Mouse (Mus musculus) embryonic facial prominence, embryonic 15.5 days (tissue): ENCODE measurements at regions not wholly inside any gene's neighbourhood (a gene's known extent, or its start where the extent isn't known, plus 50 kb on each side); places are given as distances from the start of the nearest gene placed in this dataset.
"Not testable (repeated sequence)": the region's sequence is repeated elsewhere in the genome, so short reads cannot be mapped to it uniquely, and the experiment has no call there.

Source experiments
- ATAC-seq: fragments of 200-750 bp; cut with Nextera tagmentation; 2 replicates; pipeline ENCODE4 v1.8.0; 2017; ENCODE audit warnings: low read depth, moderate TSS enrichment; ENCODE audit not compliant: insufficient number of reproducible peaks, low FRiP score, low TSS enrichment
- H3K27ac ChIP-seq: fragments of 300-500 bp; sonication (generic); replicated peaks from 2 replicates; pipeline ENCODE4 v1.5.1; 2015; ENCODE audit warnings: mild to moderate bottlenecking, inconsistent platforms
- H3K27me3 ChIP-seq: fragments of 300-500 bp; sonication (generic); 2 replicates; pipeline ENCODE4 v1.6.1; 2015; ENCODE audit warnings: inconsistent platforms
- H3K36me3 ChIP-seq: fragments of 300-500 bp; sonication (generic); 2 replicates; pipeline ENCODE4 v1.6.1; 2015; ENCODE audit warnings: mild to moderate bottlenecking, inconsistent platforms
- H3K4me1 ChIP-seq: fragments of 300-500 bp; sonication (generic); 2 replicates; pipeline ENCODE4 v1.6.1; 2015; ENCODE audit warnings: inconsistent platforms
- H3K4me2 ChIP-seq: fragments of 300-500 bp; sonication (generic); replicated peaks from 2 replicates; pipeline ENCODE4 v1.6.1; 2015; ENCODE audit warnings: mild to moderate bottlenecking, inconsistent platforms
- H3K4me3 ChIP-seq: fragments of 300-500 bp; sonication (generic); replicated peaks from 2 replicates; pipeline ENCODE4 v1.5.1; 2015; ENCODE audit warnings: mild to moderate bottlenecking, inconsistent platforms
- H3K9ac ChIP-seq: fragments of 300-500 bp; sonication (generic); 2 replicates; pipeline ENCODE4 v1.6.1; 2015; ENCODE audit warnings: inconsistent platforms
- H3K9me3 ChIP-seq: fragments of 300-500 bp; sonication (generic); replicated peaks from 2 replicates; pipeline ENCODE4 v1.6.1; 2016; ENCODE audit warnings: inconsistent platforms
- WGBS: fragments of 180-500 bp; shearing (Covaris S2); methylation state at CpG from one replicate; pipeline ENCODE4 v1.1.7; 2015; 5-methylcytosine and 5-hydroxymethylcytosine counted together

DNA sequence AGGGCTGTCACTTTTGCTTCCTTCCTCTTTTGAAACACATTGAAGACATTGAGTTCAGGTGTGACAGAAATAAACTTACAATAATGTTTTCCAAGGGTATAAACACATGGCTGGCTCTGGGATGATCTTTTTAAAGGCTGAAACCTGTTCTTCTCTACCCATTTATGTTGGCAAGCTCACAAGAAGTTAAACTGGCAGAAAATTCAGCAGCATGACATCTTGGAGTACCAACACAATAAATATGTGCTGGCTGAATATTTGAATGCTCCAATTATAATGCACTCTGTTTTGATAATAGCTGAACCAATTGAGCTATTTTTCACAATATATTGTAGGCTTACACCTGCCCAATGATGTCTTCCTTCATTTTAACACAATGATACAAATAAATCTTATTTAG lies 168.1 kb upstream of the Fbxl7 start:
- H3K27me3 ChIP-seq, result no peaks in the 10 kb centered on the region
- ATAC-seq, result no peak
- no peak overlapping the region for H3K9ac ChIP-seq
- H3K9me3 ChIP-seq, result no peaks in the 10 kb centered on the region
- no peaks in the 10 kb centered on the region for H3K36me3 ChIP-seq
- no peaks in the 10 kb centered on the region for H3K4me1 ChIP-seq
- no peak overlapping the region for H3K4me3 ChIP-seq
- no peak overlapping the region for H3K27ac ChIP-seq
- H3K4me2 ChIP-seq, result no peak overlapping the region

- Histone ChIP-seq H3K9me3 (no peaks in the 10 kb centered on the region), H3K9ac (no peak overlapping the region), H3K27ac (no peak overlapping the region), H3K27me3 (no peaks in the 10 kb centered on the region), H3K4me3 (no peak overlapping the region), H3K4me1 (no peaks in the 10 kb centered on the region), H3K36me3 (no peaks in the 10 kb centered on the region), H3K4me2 (no peak overlapping the region)
- 75% methylated on average over 4 of the region's 4 CpGs for WGBS
- ATAC-seq, result no peak
Measured at GRCm38 (mm10) chr15:27063971-27064370, 168.6 kb upstream of the Fbxl7 start.

- H3K4me1 ChIP-seq, result no peaks in the 10 kb centered on the region
- H3K36me3 ChIP-seq, result no peaks in the 10 kb centered on the region
- H3K4me3 ChIP-seq, result no peak overlapping the region
- no peak overlapping the region for H3K9ac ChIP-seq
- WGBS, result 29% methylated on average over 1 of the region's 1 CpGs
- H3K9me3 ChIP-seq, result no peaks in the 10 kb centered on the region
- no peak overlapping the region for H3K4me2 ChIP-seq
- no peaks in the 10 kb centered on the region for H3K27me3 ChIP-seq
- ATAC-seq, result no peak
- no peak overlapping the region for H3K27ac ChIP-seq
Measured at GRCm38 (mm10) chr15:27067691-27068090, 172.3 kb upstream of the Fbxl7 start.

DNA sequence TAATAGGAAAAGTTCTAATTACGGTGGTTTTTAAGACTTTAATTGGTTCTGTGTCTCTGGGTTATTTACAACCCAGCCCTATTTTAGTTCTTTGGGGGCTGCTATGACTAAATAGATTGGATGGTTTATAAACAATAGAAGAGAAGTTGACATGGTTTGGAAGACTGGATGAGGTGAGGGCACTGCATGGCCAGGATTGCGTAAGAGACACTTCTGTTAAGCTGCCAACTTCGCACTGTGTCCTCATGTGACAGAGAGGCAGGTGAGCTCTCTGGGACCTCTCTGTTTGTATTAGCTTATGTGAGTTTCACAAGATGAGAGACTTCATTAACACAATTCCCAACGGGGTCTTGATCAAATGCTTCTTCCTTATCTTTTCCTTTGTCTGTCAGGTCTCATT lies 182.5 kb upstream of the Fbxl7 start:
- Histone ChIP-seq H3K4me1 (peaks cover 6% of the 10 kb centered on the region), H3K4me3 (no peak overlapping the region), H3K36me3 (no peaks in the 10 kb centered on the region), H3K9me3 (no peaks in the 10 kb centered on the region), H3K9ac (no peak overlapping the region), H3K27me3 (no peaks in the 10 kb centered on the region), H3K4me2 (no peak overlapping the region), H3K27ac (no peak overlapping the region)
- 89% methylated on average over 4 of the region's 4 CpGs for WGBS
- no peak for ATAC-seq

- Histone ChIP-seq H3K36me3 (no peaks in the 10 kb centered on the region), H3K27ac (no peak overlapping the region), H3K9me3 (no peaks in the 10 kb centered on the region), H3K9ac (no peak overlapping the region), H3K27me3 (no peaks in the 10 kb centered on the region), H3K4me1 (no peaks in the 10 kb centered on the region), H3K4me3 (no peak overlapping the region), H3K4me2 (no peak overlapping the region)
- 54% methylated on average over 5 of the region's 5 CpGs for WGBS
- no peak for ATAC-seq
Measured at GRCm38 (mm10) chr15:27082826-27083225, 187.4 kb upstream of the Fbxl7 start.

GRCm38 (mm10) chr15:27083596-27083995 lies 188.2 kb upstream of the Fbxl7 start:
- Histone ChIP-seq H3K27ac (no peak overlapping the region), H3K4me1 (peaks cover 1% of the 10 kb centered on the region), H3K27me3 (no peaks in the 10 kb centered on the region), H3K4me3 (no peak overlapping the region), H3K4me2 (no peak overlapping the region), H3K36me3 (no peaks in the 10 kb centered on the region), H3K9ac (no peak overlapping the region), H3K9me3 (no peaks in the 10 kb centered on the region)
- 67% methylated on average over 6 of the region's 6 CpGs for WGBS
- no peak for ATAC-seq

DNA sequence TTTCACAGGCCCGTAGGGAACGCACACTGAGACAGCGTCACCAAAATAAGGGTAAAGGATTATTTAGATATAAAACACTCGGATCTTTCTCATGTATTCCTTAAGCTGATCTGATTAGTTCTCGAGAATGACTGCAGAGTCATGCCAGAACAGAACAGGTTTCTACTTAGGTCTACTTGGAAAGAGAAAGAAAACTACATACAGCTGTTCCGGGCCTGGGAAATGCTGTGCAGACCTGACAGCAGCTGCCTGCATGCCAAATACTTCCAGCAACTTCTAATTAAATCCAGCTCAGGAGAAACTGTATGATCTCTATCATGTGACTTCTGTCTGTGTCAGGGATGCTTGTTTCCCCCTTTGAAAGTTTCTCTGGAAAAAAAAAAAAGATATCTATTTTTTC lies 193.8 kb upstream of the Fbxl7 start:
- Histone ChIP-seq H3K4me3 (no peak overlapping the region), H3K4me2 (no peak overlapping the region), H3K36me3 (no peaks in the 10 kb centered on the region), H3K27ac (peak overlapping the region; percentile 48), H3K27me3 (no peaks in the 10 kb centered on the region), H3K9me3 (no peaks in the 10 kb centered on the region), H3K4me1 (peaks cover 18% of the 10 kb centered on the region), H3K9ac (no peak overlapping the region)
- peak; percentile 65; the same call in 1 of the 2 replicates for ATAC-seq
- WGBS, result 24% methylated on average over 6 of the region's 6 CpGs

DNA sequence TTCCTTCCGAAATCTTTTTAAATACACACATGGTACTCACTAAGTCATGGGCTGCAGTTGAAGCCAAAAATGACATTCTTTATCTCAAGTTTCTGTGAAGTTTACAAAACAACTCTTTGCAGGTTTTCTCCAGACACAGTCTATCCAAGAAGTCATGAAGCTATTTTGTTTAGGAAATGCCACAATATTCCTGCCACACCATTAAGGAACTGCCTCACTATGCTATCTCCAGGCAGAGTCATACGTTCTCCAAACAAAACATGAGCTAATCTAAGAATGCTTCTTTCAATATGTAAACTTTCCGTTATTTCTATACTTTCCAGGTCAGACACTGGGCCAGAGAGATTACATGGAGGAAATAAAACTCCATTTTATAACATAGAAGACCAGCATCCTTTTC lies 198.7 kb upstream of the Fbxl7 start:
- Histone ChIP-seq H3K36me3 (no peaks in the 10 kb centered on the region), H3K9me3 (no peaks in the 10 kb centered on the region), H3K4me3 (no peak overlapping the region), H3K4me1 (peaks cover 20% of the 10 kb centered on the region), H3K9ac (no peak overlapping the region), H3K4me2 (no peak overlapping the region), H3K27ac (no peak overlapping the region), H3K27me3 (no peaks in the 10 kb centered on the region)
- no peak for ATAC-seq
- 55% methylated on average over 3 of the region's 3 CpGs for WGBS

DNA sequence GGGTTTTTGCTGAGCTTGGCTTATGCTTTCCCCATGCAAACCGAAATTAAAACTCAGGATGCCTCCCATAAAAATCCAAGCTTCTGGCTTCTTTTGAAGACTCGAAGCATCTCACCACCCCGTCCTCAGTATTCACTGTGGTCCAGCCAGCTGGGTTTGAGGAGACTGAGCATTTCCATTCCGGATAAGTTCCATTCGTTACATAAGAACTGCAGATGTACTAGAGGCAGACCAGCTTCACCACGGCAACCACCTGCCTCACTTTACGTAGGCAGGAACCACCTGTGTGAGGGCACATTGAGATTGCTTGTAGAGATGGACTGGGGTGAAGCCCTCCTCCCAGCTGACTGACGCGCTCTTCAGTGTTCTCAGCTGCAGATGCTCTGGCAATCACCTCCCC lies 199.9 kb upstream of the Fbxl7 start:
- WGBS, result 74% methylated on average over 9 of the region's 9 CpGs
- Histone ChIP-seq H3K4me2 (no peak overlapping the region), H3K4me3 (no peak overlapping the region), H3K36me3 (no peaks in the 10 kb centered on the region), H3K9me3 (no peaks in the 10 kb centered on the region), H3K27ac (no peak overlapping the region), H3K9ac (no peak overlapping the region), H3K4me1 (peaks cover 10% of the 10 kb centered on the region; the same call in 1 of the 2 replicates), H3K27me3 (no peaks in the 10 kb centered on the region)
- ATAC-seq, result no peak

DNA sequence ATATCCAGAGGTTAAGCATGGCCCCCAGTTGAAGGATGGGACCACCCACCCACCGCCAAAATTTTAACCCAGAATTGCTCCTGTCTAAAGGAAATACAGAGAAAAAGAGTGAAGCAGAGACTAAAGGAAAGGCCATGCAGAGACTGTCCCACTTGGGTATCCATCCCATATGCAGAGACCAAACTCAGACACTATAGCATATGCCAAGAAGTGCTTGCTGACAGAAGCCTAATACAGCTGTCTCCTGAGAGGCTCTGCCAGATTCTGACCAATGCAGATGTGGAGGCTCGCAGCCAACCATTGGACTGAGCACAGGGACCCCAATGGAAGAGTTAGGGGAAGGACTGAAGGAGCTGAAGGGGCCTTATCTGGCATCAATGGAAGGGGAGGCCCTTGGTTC lies 206.2 kb upstream of the Fbxl7 start:
- not testable (repeated sequence) for H3K4me1 ChIP-seq, H3K9me3 ChIP-seq, H3K4me2 ChIP-seq, ATAC-seq, H3K27me3 ChIP-seq, H3K27ac ChIP-seq, H3K36me3 ChIP-seq, H3K9ac ChIP-seq, H3K4me3 ChIP-seq
- 74% methylated on average over 2 of the region's 2 CpGs for WGBS

DNA sequence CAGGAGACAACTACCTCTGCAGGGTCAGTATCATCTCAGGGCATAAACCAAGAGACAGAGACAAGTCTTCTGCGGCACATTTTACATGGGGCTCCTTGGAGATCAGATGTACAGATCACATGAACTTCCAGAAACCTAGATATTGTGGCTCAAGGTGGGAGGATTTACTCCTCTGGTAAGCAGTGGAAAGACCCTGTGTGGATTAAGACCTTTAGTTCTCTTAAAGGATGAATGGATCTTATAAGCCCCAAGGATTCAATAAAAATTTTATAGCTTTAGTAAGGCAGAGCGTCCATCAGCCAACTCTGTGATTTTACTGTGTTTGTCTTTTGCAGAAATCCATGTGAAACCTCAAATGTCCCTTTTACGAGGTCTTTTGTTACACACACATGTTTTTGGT lies 213.8 kb upstream of the Fbxl7 start:
- 45% methylated on average over 3 of the region's 3 CpGs for WGBS
- Histone ChIP-seq H3K36me3 (no peaks in the 10 kb centered on the region), H3K4me2 (no peak overlapping the region), H3K4me3 (no peak overlapping the region), H3K27me3 (no peaks in the 10 kb centered on the region), H3K9me3 (no peaks in the 10 kb centered on the region), H3K4me1 (no peaks in the 10 kb centered on the region), H3K27ac (no peak overlapping the region), H3K9ac (no peak overlapping the region)
- ATAC-seq, result no peak

DNA sequence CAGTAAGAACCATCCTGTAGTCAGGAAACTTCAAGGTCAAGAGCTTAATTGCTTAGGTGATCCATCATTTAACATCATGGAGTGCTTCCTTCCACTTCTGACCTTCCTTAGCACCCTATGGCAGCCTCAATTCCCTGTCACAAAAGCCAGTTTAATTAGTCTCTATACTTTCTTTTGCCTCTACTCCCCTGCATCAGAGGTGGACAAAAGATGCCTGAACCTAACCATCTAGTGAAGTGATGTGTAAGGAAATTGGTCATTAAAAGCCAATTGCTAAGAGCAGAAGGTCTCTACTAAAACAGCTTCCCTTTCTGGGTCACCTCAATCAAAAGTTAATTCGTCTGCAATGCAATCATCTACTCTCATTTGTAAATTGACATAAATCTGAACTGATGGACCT lies 234.3 kb upstream of the Fbxl7 start:
- H3K9ac ChIP-seq, result no peak overlapping the region
- H3K27me3 ChIP-seq, result no peaks in the 10 kb centered on the region
- WGBS, result 37% methylated on average over 1 of the region's 1 CpGs
- no peak overlapping the region for H3K27ac ChIP-seq
- H3K4me3 ChIP-seq, result no peak overlapping the region
- no peak overlapping the region for H3K4me2 ChIP-seq
- ATAC-seq, result no peak
- no peaks in the 10 kb centered on the region for H3K9me3 ChIP-seq
- no peaks in the 10 kb centered on the region for H3K36me3 ChIP-seq
- no peaks in the 10 kb centered on the region for H3K4me1 ChIP-seq
